Mouse (Mus musculus) natural killer cell, adult 2 months (primary cell): ENCODE results near the gene Ptprm.

Experiments used
- DNase-seq, 2 experiments: peaks; one replicate each; pipeline ENCODE4 v3.0.0; 2022; ENCODE audit warnings: low spot score in 2 of 2

Ptprm gene

DNA sequence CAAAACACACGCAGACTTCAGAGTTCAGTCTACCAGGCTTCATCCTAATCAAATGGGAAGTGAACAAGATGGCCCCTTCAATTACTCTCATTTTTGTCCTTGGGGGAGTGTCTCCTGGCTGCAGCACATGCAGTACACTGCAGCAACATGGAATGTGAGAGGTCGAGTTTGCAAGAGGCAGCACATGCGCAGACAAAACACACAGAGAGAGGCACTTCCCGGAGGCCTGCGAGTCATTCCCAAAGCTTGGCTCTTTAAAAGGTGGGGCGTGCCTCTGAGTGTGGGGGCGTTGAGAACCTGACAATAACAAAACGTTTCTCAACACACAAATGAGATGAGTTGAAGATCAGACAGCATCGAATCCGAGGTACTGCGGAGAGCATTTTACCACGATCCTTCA is 215.3 kb downstream of the Ptprm start:
- DNase-seq = no peak

DNA sequence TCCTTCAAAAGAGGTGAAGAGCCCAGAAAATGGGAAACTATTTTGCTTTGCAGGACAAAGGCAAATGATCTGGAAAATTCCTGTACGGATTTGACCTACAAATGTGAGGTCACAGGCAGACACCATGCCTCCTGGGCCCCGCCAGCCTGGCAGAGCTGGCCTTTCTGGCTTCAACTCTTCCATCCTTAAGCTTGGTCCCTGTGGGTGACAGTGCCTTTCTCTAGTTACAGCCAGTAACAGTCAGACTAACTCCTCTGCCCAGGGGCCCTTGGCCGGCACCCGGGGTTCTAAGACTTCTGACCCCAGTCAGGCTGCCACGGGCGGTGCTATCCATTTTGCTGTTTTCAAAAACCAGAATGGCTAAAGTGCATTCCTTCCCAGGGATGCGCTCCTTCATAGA is 217.4 kb downstream of the Ptprm start:
- DNase-seq = no peak

DNA sequence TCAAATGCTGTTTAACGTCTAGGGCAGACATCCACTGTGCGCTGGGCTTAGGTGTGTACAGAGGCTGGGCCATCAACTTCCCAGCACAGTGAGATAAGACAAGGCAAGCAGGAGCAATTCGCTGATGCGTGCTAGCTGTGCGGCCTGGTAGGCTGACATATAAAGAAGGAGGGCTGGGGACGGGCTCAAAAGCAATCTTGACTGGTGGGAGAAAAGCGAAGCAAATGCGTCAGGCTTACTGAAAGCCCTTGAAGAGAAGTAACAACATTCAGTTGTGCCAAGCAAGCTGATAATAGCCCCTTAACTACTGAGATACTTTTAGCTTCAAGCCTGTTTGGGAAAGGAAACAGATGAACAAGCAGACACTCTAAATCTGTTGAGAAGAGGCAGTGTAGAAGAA is 217.8 kb downstream of the Ptprm start:
- no peak for DNase-seq

DNA sequence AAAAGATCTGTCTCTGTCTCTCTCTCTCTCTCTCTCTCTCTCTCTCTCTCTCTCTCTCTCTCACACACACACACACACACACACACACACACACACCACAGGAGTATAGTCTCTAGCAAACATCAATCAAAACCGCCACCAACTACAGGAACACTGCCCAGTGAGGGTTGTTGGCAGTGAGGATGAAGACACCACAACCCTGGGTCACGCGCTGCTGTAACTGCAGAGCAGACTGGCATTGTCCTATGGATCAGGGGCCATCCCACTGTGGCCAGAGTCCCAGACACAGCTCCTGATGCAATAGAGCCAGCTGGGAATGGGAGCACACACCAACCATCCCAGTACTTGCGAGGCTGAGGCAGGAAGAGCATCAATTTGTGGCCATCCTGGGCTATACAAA is 220.0 kb downstream of the Ptprm start:
- no peak for DNase-seq

DNA sequence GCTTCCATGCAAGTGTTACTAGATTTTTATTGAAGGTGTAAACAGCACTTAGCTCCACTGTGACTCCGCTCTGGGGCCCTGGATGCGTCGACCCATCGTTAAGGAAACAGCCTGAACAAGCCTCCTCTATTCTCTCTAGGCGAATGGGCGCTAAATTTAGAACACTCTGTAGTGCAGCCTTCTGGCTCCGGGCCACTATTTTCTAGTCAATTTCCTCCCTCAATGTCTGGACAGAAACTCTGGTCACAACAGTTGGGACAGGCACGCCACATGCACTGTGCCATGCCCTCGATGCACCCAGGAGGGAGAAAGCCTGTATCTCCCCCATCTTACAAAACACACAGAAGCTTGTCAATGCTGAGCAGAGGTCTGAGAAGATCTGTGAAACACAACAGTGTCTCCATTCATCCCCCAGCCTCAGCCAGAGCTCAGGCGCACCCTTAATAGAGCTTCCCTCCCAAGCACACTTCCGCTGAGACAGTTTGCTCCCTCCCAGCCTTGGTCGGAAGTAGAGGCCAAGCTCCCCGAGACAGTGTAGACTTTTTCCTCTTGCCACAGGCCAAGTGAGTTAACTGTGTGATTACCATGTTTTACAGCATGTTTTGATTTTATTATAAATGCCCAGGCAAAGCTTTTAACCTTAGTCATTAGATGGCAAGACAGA is 220.7 kb downstream of the Ptprm start:
- DNase-seq = no peak

DNA sequence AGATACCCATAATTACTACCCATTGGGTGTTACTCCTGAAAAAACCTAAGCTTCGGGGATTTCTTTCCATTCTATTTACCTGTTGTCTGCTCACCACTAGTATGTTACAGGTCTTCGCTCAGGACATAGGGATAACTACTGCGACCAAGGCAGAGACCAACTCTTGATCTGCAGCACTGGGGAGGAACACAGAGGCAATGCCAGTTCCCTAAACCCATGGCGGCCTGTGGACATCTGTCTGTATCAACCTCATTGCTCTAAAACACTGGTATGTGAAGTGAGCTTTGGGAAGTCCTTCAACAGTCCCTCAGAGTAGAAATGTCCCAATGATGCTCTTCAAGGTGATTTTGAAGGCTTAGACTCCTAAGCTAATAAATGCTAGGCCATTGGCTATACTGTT is 221.2 kb downstream of the Ptprm start:
- no peak for DNase-seq

DNA sequence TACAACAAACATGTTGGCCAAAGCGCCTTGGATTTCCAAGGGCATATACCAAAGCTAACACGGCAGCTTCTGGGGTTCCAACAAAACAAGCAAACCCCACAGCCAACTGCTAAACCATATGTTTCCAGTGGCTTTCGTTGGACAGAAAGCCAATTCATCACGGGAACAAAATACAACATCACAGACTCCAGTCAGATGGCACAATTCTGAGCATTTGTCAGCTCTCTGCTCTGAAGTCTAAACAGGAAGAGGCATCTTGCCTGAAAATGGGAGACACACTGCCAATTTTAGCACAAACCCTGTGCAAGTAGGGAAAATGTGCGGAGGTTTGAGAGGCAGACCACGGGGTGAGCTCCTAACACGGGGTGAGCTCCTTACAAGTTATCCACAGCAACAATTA is 226.7 kb downstream of the Ptprm start:
- DNase-seq = no peak

DNA sequence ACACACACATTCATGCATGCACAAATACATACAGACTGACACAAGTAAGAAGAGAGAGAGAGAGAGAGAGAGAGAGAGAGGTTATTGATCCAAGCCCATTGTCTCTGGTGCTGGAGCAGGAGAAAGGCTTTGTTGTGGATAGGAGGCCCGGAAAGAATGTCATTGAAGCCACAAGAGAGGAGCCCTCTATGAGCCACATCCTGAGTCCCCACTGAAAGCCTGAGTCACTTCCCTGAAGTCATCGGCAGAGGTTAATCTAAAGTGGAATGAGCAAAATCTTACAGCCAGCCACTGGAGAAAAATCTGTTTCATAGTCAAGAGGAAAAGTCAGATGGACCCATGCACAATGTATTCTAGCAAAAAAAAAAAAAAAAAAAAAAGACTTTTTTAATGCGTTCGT is 228.7 kb downstream of the Ptprm start:
- DNase-seq = no peak

DNA sequence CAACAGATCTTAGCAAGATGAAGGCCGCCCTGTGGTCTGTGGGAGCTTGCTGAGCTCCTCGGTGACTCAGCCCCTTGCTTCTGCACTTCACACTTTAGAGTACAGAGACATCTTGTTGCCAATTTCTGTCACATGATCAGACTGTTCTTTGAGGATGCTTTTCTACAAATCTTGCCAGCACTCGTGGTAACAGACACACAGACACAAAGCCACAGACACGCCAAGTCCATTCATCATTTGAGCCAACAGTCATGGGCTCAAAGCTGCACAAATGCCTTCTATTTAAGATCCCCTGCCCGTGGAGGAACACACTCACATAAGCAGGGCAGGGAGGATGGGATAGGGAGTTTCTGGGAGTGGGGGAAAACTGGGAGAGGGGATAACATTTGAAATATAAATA is 230.0 kb downstream of the Ptprm start:
- no peak for DNase-seq

DNA sequence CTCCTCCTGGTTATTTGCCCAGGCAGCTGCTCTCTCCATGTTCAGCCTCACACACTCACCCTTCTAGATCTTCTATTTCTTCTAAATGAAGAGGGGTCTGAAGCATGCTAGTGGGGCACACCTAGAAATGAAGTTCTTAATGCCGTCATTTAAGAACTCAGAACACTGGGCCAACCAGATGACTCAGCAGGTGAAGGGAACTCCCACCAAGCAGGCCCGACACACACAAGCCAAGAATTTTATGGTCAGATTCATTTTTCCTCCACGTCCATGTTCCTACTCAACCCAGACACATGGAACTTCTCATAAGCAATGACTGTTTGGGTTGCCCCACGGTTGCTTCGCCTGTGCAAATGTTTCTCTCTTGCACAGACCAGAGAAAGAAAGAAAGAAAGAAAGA is 230.5 kb downstream of the Ptprm start:
- no peak for DNase-seq

DNA sequence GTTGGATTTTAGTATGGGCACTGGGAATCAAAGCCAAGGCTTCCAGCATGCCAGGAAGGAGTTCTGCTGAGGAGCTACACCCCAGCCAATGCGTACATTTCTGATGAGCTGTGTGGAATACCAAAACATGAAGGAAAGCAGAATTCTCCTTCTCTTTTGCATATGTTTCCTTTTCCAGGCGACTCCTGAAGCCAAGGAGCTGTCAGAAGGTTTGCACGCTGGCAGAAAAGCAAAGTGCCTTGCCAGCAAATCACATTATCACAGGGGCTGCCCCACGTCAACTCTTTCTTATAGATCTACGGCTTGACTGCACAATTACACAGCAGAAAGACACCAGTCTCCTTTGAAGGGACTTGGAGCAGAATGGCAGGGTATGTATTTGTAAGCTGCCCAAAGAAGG is 233.4 kb downstream of the Ptprm start:
- no peak for DNase-seq

DNA sequence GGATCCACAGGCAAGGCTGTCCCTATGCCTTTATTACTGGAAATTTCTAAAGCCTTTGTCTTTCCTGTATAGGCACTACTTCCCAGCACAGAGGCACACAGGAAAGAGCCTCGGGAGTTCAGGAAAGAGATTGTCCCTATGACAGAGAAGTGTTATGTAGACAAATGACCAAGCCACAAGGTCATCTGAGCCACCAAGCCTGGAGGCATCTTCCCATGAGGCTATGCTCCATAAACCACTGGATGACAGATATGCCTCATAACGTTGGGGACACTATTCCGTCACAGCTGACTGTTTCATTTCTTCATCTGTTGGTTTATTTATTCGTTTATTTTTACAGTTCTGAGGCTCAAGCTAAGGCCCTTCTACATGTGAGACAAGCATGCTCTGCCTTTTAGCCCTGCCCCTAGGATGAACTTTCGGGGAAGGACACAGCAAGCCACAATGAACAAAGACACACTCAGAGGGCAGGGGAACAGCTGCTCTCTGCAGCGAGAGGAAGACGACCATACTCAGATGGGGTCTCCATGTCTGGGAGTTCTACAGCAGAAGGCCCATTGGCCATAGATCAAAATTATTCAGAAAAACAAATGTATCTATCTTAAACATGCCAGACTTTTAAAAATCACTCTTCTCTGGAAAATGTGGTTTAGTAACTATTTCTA is 235.4 kb downstream of the Ptprm start:
- DNase-seq = no peak

DNA sequence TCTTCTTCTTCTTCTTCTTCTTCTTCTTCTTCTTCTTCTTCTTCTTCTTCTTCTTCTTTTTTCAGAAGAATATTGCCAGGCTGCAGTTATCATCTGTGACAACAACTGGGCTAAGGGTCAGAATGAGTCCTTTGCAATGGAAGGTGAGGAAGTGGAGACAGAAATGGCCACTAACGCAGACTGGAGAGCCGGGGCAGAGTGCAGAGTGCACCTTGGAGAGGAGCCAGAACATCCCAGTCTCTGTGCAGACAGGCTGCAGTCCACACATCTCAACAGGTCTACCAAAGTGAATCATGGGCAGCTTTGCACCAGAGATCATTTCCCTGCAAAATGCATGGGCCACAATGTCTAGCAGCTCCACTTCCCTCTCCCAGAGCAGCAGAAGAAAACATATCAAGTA is 239.4 kb downstream of the Ptprm start:
- no peak for DNase-seq

DNA sequence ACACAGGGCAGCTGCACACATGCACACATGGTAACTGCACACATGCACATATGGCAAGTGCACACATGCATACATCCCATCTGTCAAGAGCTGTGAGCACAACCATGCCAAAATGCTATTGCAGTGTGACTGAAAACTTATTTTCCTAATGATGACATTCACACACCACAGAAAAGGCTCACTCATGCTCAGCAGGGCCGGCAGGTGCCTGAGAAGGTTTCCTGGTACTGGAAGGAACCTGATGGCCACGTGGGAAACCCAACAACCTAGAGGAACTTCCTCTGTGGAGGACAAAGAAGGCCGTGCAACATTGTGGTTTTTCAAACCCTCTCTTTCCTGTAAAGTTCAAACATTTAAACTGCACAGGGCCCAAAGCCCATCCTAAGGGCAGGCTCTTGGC is 241.6 kb downstream of the Ptprm start:
- DNase-seq = no peak

DNA sequence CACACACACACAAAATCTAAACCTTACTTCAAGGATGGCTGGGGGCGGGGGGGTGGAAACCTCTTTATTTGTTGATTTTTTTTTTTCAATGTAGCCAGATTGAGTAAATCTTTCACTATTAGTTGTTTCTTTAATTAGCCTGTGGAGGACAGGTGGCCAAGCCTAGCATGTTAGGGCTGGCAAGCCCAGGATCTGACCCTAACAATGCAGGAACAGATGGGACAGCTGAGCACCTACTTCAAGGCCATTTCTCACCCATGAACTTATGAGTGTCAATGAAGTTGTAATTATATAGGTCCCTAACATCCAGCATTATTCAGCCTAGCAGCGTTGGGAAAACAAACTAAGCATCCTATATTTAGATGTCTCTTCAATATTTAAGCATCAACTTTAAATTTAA is 248.1 kb downstream of the Ptprm start:
- DNase-seq = no peak

DNA sequence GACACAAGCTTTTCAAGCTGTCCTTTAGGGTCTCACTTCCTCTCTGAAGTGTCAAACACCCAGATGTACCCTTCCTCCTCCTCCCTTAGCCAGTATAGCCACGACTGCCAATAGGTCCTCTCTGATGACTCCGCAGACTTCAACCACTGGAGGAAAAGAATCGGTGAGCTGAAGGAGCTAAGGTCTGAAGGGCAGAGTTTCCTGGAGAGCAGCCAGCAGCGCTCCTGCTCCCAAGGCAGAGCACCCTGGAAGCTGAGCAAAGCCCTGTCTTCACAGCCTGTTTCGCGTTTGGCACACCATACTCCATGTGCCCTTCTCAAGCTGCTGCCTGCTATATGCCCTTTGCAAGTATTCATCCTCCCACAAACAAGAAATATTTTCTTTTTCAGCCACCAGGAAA is 252.2 kb downstream of the Ptprm start:
- DNase-seq = no peak

DNA sequence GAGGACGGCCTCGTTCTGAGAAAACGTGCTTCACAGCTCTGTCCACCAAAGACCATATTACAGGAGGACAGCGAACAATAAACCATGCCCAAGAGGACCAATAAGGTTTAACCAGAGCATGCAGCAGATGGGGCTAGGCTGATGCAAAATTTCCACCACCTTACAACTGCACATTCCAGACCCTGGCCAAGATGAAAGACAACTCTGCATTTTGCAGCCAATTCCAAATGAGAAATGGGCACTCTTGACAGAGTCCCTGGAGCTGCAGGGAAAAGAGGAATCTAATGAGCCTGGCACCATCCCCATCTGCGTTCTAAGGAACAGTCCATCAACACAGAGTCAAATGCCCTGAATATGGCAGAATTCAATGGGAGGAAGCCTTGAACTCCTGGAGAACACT is 263.3 kb downstream of the Ptprm start:
- no peak for DNase-seq

DNA sequence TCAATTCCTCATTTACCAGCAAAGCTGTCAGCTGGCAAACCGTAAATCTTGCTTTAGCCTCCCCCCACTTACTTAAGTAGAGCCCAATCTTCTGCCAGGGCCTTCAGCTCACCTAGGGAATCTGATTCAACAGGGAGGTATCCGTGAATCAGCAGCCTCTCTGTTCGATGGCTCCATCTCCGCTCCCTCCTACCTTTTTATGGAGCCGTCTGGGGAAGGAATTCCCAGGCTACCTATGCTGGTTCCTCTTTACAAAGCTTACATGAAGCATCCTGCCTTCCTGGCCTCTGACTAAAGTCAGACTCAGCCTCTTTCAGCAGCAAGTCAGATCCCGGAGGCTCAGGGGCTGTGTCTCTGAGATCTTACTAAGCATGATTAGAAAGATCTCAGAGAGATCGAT is 264.1 kb downstream of the Ptprm start:
- DNase-seq = no peak

DNA sequence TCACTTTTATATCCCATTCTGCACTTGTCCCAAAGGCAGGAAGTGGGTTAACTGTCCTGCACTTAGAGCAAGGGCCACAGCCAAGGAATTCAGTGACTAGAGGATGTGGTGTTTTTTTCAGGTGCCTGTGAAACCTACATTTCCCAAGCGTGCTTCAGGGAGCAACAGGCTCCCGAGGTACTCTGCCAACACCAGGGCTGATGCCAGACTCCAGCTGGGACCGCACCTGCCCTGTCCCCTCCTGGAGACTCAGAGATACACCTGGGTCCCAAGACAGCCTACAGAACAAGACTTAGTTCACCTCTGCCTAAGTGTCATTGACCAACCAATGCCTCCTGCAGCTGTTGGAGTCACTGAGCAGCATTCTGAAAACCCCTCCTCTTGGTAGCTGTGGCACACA is 264.6 kb downstream of the Ptprm start:
- DNase-seq = no peak

DNA sequence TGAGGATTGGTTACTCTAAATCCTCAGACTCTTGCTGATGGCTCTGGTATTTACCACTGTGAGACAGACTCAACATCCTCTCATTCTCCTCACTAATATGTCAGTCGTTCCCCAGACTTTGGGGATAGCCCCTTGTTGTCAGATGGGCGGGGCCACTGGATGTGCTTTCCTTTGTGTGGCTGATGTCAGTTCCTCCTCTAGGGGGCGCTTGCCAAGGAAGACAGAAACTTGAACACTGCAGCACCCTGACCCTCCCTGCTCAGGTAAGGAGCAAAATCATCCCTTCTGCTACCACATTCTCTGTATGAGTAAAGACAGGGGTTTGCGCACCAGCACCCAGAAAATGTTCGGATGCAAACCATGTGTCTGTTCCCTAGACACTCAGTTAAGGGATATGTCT is 266.7 kb downstream of the Ptprm start:
- DNase-seq = no peak

DNA sequence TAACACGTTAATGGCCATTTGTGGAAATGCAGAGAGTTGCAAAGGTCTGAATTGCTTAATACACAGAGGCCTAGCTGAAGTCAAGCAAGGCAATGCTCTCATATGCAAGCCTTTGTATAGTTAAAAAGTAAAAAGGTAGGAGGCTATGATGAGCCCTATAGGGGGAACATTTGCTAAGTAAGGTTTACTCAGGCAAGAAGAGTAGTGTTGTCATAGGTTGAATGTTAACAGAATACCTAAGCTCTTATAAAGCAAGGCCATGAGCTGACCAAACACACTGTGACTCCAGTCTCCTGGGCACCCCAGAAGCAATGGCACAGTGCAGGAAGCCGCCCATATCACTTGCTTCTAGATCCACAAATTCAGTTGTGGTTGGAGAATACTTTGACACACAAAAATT is 267.4 kb downstream of the Ptprm start:
- no peak for DNase-seq

DNA sequence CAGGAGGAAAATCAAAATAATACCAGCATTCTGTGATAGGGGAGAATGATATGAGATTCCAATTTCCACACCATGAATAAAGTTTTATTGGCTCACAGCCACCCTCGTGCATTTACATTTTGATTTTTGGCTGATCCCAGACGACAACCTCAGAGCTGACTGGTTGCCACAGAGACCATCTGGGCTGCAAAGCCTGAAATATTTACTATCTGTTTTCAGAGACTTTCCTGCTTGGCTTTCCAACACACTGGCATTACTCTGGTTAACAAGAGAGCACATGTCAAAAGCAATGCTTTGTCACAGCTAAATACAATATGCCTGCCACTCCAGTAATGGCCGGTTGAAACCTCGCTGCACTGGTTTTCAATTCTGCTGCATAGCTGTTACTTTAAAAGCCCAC is 269.8 kb downstream of the Ptprm start:
- DNase-seq = no peak

DNA sequence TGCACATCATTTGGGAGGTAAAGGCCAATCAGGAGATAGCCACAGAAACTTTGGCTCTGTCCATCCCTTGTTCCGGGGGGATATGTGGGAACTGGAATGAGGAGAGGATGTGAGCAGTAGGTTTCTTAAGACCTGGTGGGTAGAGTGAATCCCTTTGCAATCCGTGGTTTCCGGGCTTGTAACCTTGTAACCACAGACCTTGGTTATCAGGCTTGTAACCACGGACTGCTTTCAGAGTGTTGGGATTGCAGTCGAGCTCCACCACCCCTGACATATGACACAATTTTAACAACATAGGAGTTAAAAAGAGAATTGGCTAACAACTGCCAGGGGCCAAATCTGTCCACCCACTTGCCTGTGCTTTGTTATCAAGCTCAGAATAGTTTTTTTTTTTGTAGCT is 270.2 kb downstream of the Ptprm start:
- DNase-seq = no peak

DNA sequence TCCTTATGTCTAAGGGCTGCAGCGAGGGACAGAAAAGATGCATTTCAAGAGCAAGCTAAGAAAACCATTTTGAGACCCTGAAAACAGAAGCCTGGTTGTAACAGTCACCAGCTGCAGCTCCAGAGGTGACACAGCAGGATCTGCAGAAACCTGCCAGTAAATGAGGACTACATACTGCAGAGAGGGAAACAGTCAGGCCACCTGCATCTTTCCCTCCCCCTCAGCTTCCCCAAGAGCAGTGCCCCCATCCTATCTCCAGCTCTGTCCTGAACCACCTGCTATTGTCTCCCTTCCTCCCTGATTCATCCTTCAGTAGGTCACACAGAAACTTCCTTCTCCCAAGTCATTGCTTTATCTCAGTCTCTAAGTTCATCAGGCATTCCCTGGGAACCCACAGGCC is 274.7 kb downstream of the Ptprm start:
- no peak for DNase-seq
